Mouse (Mus musculus): Measurements from ENCODE around the gene Wfdc8. TPM values are rescaled to one million over a fixed set of nuclear protein-coding genes. Genes with fewer than 3 reads are reported as not detected.

Gene Wfdc8
- polyA plus RNA-seq, 1 experiment from 2014 or later: not detected

DNA sequence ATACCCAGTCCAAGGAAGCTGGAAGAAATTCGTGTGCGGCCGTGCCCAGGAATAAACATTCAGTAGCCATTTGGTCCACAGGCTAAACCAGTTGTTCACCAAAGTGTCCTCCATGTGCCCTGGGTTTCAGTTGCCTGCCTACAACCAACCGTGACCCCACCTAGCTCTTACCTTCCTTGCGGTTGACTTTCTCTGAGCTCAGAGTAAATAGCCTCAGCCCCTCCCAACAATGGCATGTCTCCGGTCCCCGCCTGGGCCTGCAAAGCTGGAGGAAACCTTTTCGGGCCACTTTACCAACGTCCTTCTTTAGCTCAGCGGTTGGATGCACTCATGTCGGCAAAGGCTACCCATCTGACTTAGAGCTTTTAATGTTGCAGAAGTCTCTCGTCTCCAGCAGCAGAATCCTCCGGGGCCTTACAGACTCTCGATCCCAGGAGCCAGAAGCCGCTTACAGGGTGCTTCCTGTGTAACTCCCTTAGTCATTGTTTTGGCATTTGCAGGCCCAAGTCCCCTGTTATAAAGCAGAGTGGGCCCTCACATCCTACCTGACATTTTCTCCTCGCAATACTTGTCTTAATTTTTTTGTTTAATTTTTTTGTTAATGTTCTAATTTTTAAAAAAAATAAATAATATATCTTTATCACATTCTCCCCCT lies 54.3 kb downstream of the Wfdc8 start:
- Histone ChIP-seq H3K4me3 (no peak overlapping the region), H3K36me3 (replicated peaks) (no peaks in the 10 kb centered on the region), H3K4me1 (peaks cover 25% of the 10 kb centered on the region), H3K9me3 (no peaks in the 10 kb centered on the region), H3K27me3 (replicated peaks; ENCODE audit: low read depth, poor library complexity, severe bottlenecking) (peaks cover 26% of the 10 kb centered on the region; the same call in 1 of the 2 replicates), H3K27ac (replicated peaks) (no peak overlapping the region; the same call in 1 of the 2 replicates)
- WGBS: 42% methylated on average over 16 of the region's 16 CpGs
- peak; percentile 29 for DNase-seq (ENCODE audit: low spot score)

DNA sequence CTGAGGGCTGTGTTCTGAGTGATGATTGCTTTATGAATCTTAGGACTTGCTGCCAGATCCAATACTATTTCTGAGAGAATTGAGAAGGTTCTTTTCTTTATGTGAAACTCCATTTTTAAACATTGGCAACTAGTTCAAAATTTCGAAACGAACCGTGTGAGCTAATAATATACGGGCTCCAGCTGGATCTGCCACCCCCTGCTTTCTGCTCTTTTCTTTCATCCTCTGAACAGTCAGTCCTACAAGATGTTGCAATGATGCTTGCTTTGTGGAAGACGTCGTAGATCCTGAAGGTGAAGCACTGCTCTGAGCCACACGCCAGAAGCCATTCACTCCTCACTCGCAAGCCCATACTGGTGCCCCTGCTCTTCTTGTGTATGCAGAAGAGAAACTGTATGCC lies 55.0 kb downstream of the Wfdc8 start:
- 85% methylated on average over 8 of the region's 8 CpGs for WGBS
- Histone ChIP-seq H3K27me3 (replicated peaks; ENCODE audit: low read depth, poor library complexity, severe bottlenecking) (peaks cover 26% of the 10 kb centered on the region; the same call in 1 of the 2 replicates), H3K4me1 (peaks cover 18% of the 10 kb centered on the region), H3K36me3 (replicated peaks) (no peaks in the 10 kb centered on the region), H3K9me3 (no peaks in the 10 kb centered on the region), H3K4me3 (no peak overlapping the region), H3K27ac (replicated peaks) (no peak overlapping the region; the same call in 1 of the 2 replicates)
- DNase-seq (ENCODE audit: low spot score): no peak

DNA sequence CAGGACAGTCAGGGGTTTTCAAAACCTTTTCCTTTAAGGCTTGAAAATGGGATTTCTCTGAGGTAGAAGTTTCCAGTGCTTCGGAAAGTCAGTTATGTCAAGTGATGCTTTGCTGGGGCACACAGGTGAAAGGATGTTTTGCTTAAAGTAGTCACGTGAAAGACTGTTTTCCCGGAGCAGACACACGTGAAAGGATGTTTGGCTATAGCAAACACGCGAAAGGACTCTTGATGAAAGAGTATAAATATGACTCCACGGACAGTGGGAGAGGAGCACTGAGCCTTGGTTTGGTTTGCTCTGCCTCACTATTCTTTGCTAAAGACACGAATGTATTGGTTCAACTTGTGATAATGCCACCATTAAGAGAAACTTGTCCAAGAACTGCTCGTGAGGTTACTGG lies 61.9 kb downstream of the Wfdc8 start:
- no peak for DNase-seq (ENCODE audit: low spot score)
- H3K9me3 ChIP-seq: no peaks in the 10 kb centered on the region
- peaks cover 17% of the 10 kb centered on the region for H3K4me1 ChIP-seq
- H3K27me3 ChIP-seq (replicated peaks; ENCODE audit: low read depth, poor library complexity, severe bottlenecking): peaks cover 24% of the 10 kb centered on the region
- H3K27ac ChIP-seq (replicated peaks): no peak overlapping the region
- H3K36me3 ChIP-seq (replicated peaks): no peaks in the 10 kb centered on the region
- 87% methylated on average over 9 of the region's 9 CpGs for WGBS
- H3K4me3 ChIP-seq: no peak overlapping the region

DNA sequence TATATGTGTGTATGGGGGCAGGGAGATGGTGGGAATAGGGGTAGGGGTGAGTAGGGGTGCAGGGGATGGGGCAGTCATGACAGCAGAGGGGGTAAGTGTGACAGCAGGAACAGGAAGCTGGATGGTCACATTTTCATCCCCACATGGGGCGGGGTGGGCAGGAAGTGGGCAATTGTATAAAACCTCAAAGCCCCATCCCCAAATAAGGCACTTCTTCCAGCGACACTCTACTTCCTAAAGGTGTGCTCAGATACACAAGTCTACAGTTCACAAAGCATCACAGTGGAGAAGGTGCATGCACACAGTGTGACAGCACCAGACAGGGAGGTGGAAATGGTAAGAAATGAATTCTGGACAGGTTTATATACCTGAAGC lies 62.5 kb downstream of the Wfdc8 start:
- H3K4me3 ChIP-seq: no peak overlapping the region
- no peaks in the 10 kb centered on the region for H3K9me3 ChIP-seq
- no peaks in the 10 kb centered on the region for H3K36me3 ChIP-seq (replicated peaks)
- 66% methylated on average over 2 of the region's 2 CpGs for WGBS
- H3K27me3 ChIP-seq (replicated peaks; ENCODE audit: low read depth, poor library complexity, severe bottlenecking): peaks cover 24% of the 10 kb centered on the region
- 0 out of 2 replicates have a peak overlapping the region, but pooled peaks have one; percentile 30 for H3K27ac ChIP-seq (replicated peaks)
- peaks cover 17% of the 10 kb centered on the region for H3K4me1 ChIP-seq
- no peak for DNase-seq (ENCODE audit: low spot score)

DNA sequence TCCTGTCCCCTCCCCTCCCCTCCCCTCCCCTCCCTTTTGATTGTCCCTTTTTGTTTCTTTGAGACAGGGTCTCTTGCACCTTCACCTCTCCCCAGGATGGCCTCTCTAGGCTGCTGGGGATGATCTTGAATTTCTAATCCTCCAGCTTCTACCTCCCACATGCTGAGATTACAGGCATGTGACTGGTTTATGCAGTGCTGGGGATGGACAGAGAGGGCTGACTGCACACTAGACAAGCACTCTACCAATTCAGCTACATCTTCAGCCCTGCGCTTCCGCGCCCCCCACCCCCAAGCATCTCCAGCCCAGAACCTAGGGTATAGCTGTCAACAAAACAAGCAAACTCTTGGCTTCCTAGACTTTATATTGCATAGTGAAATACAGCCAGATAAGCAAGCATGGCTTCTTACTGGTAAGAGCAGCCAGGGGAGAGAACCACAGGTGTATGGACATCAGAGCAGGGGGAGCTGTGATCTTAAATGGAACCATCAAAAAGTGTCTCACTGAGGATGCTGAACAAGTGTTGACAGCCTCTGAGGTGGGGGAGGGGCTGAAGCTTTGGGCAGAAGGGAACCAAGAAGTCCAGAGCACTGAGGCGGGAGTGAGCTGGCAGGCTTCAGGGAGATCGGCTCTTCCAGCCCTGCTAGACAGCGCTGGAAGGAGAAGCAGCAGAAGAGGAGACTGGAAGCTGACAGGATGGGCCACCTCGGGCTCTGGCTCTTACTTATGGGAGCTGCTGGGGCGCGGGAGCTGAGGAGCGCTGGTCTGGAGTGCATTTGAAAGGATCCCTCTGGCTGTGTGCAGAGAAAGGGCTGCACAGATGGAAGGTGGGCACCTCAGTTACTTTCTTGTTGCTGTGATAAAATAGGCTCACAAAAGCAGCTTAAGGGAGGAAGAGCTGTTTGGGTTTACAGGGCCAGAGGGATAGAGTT lies 63.2 kb downstream of the Wfdc8 start:
- Histone ChIP-seq H3K4me1 (peaks cover 20% of the 10 kb centered on the region), H3K27me3 (replicated peaks; ENCODE audit: low read depth, poor library complexity, severe bottlenecking) (peaks cover 24% of the 10 kb centered on the region), H3K9me3 (no peaks in the 10 kb centered on the region), H3K4me3 (peak overlapping the region; percentile 35; the same call in 1 of the 2 replicates), H3K36me3 (replicated peaks) (no peaks in the 10 kb centered on the region), H3K27ac (replicated peaks) (peak overlapping the region; percentile 30; the same call in 1 of the 2 replicates)
- 16% methylated on average over 10 of the region's 10 CpGs for WGBS
- no peak for DNase-seq (ENCODE audit: low spot score)

DNA sequence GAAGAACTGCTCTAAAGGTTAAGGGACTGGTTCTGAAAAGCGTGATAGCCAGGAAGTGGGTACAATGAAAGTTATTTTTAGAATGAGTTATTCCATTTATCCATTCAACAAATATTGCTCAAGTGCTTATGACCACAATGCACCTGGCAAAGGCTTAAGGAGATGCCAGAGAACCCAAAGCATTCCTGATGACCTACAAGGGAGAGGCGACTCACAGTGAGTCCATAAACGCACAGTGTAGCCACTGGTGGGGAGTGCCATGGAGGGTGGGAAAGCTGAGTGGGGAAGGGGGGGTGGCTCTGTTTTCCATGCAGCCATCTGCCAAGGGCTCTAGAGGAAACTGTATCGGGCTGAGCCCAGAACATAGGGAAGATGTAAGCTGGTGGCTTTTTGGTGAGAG lies 64.1 kb downstream of the Wfdc8 start:
- H3K36me3 ChIP-seq (replicated peaks): no peaks in the 10 kb centered on the region
- no peak overlapping the region for H3K4me3 ChIP-seq
- 45% methylated on average over 4 of the region's 4 CpGs for WGBS
- H3K27ac ChIP-seq (replicated peaks): no peak overlapping the region
- peaks cover 28% of the 10 kb centered on the region for H3K4me1 ChIP-seq
- no peaks in the 10 kb centered on the region for H3K9me3 ChIP-seq
- peaks cover 24% of the 10 kb centered on the region for H3K27me3 ChIP-seq (replicated peaks; ENCODE audit: low read depth, poor library complexity, severe bottlenecking)
- no peak for DNase-seq (ENCODE audit: low spot score)

Other genes with a start within 250 kb of the Wfdc8 start
- gene Slpi, start 224.5 kb downstream of the Wfdc8 start, polyA plus RNA-seq (2016; fragmentation: Nextera tagmentation; extraction: Ambion mirVana): 0.46 TPM in 1 of 2 replicates, not detected in the other
- gene Rbpjl, start 210.5 kb downstream of the Wfdc8 start, polyA plus RNA-seq (2016; fragmentation: Nextera tagmentation; extraction: Ambion mirVana): not detected in 2 replicates
- 0.23 and 0.85 TPM in 2 replicates for gene Matn4, start 208.5 kb downstream of the Wfdc8 start, polyA plus RNA-seq (2016; fragmentation: Nextera tagmentation; extraction: Ambion mirVana)
- gene Sdc4, start 169.7 kb downstream of the Wfdc8 start, polyA plus RNA-seq (2016; fragmentation: Nextera tagmentation; extraction: Ambion mirVana): 25.5 and 26.0 TPM in 2 replicates
- 52.5 and 53.1 TPM in 2 replicates for gene Sys1, start 156.7 kb downstream of the Wfdc8 start, polyA plus RNA-seq (2016; fragmentation: Nextera tagmentation; extraction: Ambion mirVana)
- gene Gm20458, start 152.7 kb downstream of the Wfdc8 start, polyA plus RNA-seq (2016; fragmentation: Nextera tagmentation; extraction: Ambion mirVana): 3.1 and 3.2 TPM in 2 replicates
- not detected in 2 replicates for gene Trp53tg5, start 139.9 kb downstream of the Wfdc8 start, polyA plus RNA-seq (2016; fragmentation: Nextera tagmentation; extraction: Ambion mirVana)
- gene Dbndd2, start 127.5 kb downstream of the Wfdc8 start, polyA plus RNA-seq (2016; fragmentation: Nextera tagmentation; extraction: Ambion mirVana): 1.8 TPM in 2 replicates
- gene Pigt, start 116.1 kb downstream of the Wfdc8 start, polyA plus RNA-seq (2016; fragmentation: Nextera tagmentation; extraction: Ambion mirVana): 34.8 and 38.1 TPM in 2 replicates
- 59.8 and 62.7 TPM in 2 replicates for gene Wfdc2, start 51.2 kb downstream of the Wfdc8 start, polyA plus RNA-seq (2016; fragmentation: Nextera tagmentation; extraction: Ambion mirVana)
- gene Spint3, start 40.2 kb downstream of the Wfdc8 start, polyA plus RNA-seq (2016; fragmentation: Nextera tagmentation; extraction: Ambion mirVana): not detected in 2 replicates
- gene Wfdc6a, start 28.2 kb downstream of the Wfdc8 start, polyA plus RNA-seq (2016; fragmentation: Nextera tagmentation; extraction: Ambion mirVana): not detected in 2 replicates
- not detected in 2 replicates for gene Eppin, start 20.0 kb downstream of the Wfdc8 start, polyA plus RNA-seq (2016; fragmentation: Nextera tagmentation; extraction: Ambion mirVana)
- gene Wfdc6b, start 104 bp downstream of the Wfdc8 start, polyA plus RNA-seq (2016; fragmentation: Nextera tagmentation; extraction: Ambion mirVana): not detected in 2 replicates
- not detected in 2 replicates for gene Wfdc16, start 25.2 kb upstream of the Wfdc8 start, polyA plus RNA-seq (2016; fragmentation: Nextera tagmentation; extraction: Ambion mirVana)
- not detected in 2 replicates for gene Wfdc10, start 42.4 kb upstream of the Wfdc8 start, polyA plus RNA-seq (2016; fragmentation: Nextera tagmentation; extraction: Ambion mirVana)
- not detected in 2 replicates for gene Wfdc9, start 43.0 kb upstream of the Wfdc8 start, polyA plus RNA-seq (2016; fragmentation: Nextera tagmentation; extraction: Ambion mirVana)
- not detected in 2 replicates for gene Wfdc11, start 60.5 kb upstream of the Wfdc8 start, polyA plus RNA-seq (2016; fragmentation: Nextera tagmentation; extraction: Ambion mirVana)
- 0.14 TPM in 1 of 2 replicates, not detected in the other for gene Wfdc13, start 71.5 kb upstream of the Wfdc8 start, polyA plus RNA-seq (2016; fragmentation: Nextera tagmentation; extraction: Ambion mirVana)
- gene Spint4, start 84.9 kb upstream of the Wfdc8 start, polyA plus RNA-seq (2016; fragmentation: Nextera tagmentation; extraction: Ambion mirVana): not detected in 2 replicates
- gene Spint5, start 101.7 kb upstream of the Wfdc8 start, polyA plus RNA-seq (2016; fragmentation: Nextera tagmentation; extraction: Ambion mirVana): not detected in 2 replicates
- gene Wfdc3, start 132.3 kb upstream of the Wfdc8 start, polyA plus RNA-seq (2016; fragmentation: Nextera tagmentation; extraction: Ambion mirVana): 0.87 and 0.95 TPM in 2 replicates
- gene Dnttip1, start 132.4 kb upstream of the Wfdc8 start, polyA plus RNA-seq (2016; fragmentation: Nextera tagmentation; extraction: Ambion mirVana): 85.1 and 88.8 TPM in 2 replicates
- 571 and 605 TPM in 2 replicates for gene Ube2c, start 156.3 kb upstream of the Wfdc8 start, polyA plus RNA-seq (2016; fragmentation: Nextera tagmentation; extraction: Ambion mirVana)
- gene Tnnc2, start 166.3 kb upstream of the Wfdc8 start, polyA plus RNA-seq (2016; fragmentation: Nextera tagmentation; extraction: Ambion mirVana): not detected in 2 replicates
- gene Snx21, start 172.2 kb upstream of the Wfdc8 start, polyA plus RNA-seq (2016; fragmentation: Nextera tagmentation; extraction: Ambion mirVana): 10.7 and 11.9 TPM in 2 replicates
- 13.9 and 15.8 TPM in 2 replicates for gene Acot8, start 191.3 kb upstream of the Wfdc8 start, polyA plus RNA-seq (2016; fragmentation: Nextera tagmentation; extraction: Ambion mirVana)
- 8.5 and 8.6 TPM in 2 replicates for gene Zswim3, start 191.5 kb upstream of the Wfdc8 start, polyA plus RNA-seq (2016; fragmentation: Nextera tagmentation; extraction: Ambion mirVana)
- gene Zswim1, start 209.1 kb upstream of the Wfdc8 start, polyA plus RNA-seq (2016; fragmentation: Nextera tagmentation; extraction: Ambion mirVana): 24.2 and 27.1 TPM in 2 replicates
- gene Spata25, start 214.9 kb upstream of the Wfdc8 start, polyA plus RNA-seq (2016; fragmentation: Nextera tagmentation; extraction: Ambion mirVana): not detected in 2 replicates
- gene Ctsa, start 219.2 kb upstream of the Wfdc8 start, polyA plus RNA-seq (2016; fragmentation: Nextera tagmentation; extraction: Ambion mirVana): 95.8 and 100 TPM in 2 replicates
- gene Neurl2, start 219.8 kb upstream of the Wfdc8 start, polyA plus RNA-seq (2016; fragmentation: Nextera tagmentation; extraction: Ambion mirVana): 4.8 and 5.4 TPM in 2 replicates
- gene Pltp, start 244.1 kb upstream of the Wfdc8 start, polyA plus RNA-seq (2016; fragmentation: Nextera tagmentation; extraction: Ambion mirVana): 36.7 and 40.7 TPM in 2 replicates

All from embryonic facial prominence, embryonic 10.5 days (tissue).